Mouse (Mus musculus) c-Kit-positive CD71-negative TER-119-negative erythroid progenitor cells, embryonic 14.5 days (primary cell): Measurements from ENCODE around the gene Nfkbib.

Experiments
- DNase-seq: peaks from one replicate; pipeline ENCODE4 v3.0.0-alpha.2; 2013; ENCODE audit warnings: low read depth

Gene Nfkbib

GRCm38 (mm10) chr7:28799994-28800393, 32.7 kb upstream of the Nfkbib start:
- no peak for DNase-seq

GRCm38 (mm10) chr7:28796562-28796975, 29.3 kb upstream of the Nfkbib start:
- DNase-seq: peak; percentile 79

- no peak for DNase-seq
Observed at GRCm38 (mm10) chr7:28795832-28796231, 28.5 kb upstream of the Nfkbib start.

GRCm38 (mm10) chr7:28794496-28794895, 27.2 kb upstream of the Nfkbib start:
- no peak for DNase-seq

GRCm38 (mm10) chr7:28793834-28794233, 26.5 kb upstream of the Nfkbib start:
- DNase-seq: no peak

- no peak for DNase-seq
Observed at GRCm38 (mm10) chr7:28792391-28793185, 25.3 kb upstream of the Nfkbib start.

GRCm38 (mm10) chr7:28791706-28792105, 24.4 kb upstream of the Nfkbib start:
- DNase-seq: no peak

- DNase-seq: no peak
Observed at GRCm38 (mm10) chr7:28790066-28790806, 22.9 kb upstream of the Nfkbib start.

- no peak for DNase-seq
Observed at GRCm38 (mm10) chr7:28789235-28789634, 21.9 kb upstream of the Nfkbib start.

- no peak for DNase-seq
Observed at GRCm38 (mm10) chr7:28788307-28789195, 21.2 kb upstream of the Nfkbib start, which contains the start of gene Rinl. Gene Rinl, plus strand, starts transcription at chr7:28788969.

- no peak for DNase-seq
Observed at GRCm38 (mm10) chr7:28787884-28788283, 20.6 kb upstream of the Nfkbib start.

GRCm38 (mm10) chr7:28785161-28785560, 17.8 kb upstream of the Nfkbib start:
- no peak for DNase-seq

- DNase-seq: no peak
Observed at GRCm38 (mm10) chr7:28781261-28781663, 13.9 kb upstream of the Nfkbib start.

- DNase-seq: no peak
Observed at GRCm38 (mm10) chr7:28780857-28781256, 13.5 kb upstream of the Nfkbib start.

- peak; percentile 95 for DNase-seq
Observed at GRCm38 (mm10) chr7:28780067-28780658, 12.9 kb upstream of the Nfkbib start.

- no peak for DNase-seq
Observed at GRCm38 (mm10) chr7:28778825-28779224, 11.5 kb upstream of the Nfkbib start.

- DNase-seq: no peak
Observed at GRCm38 (mm10) chr7:28775129-28775528, 7.8 kb upstream of the Nfkbib start.

- DNase-seq: no peak
Observed at GRCm38 (mm10) chr7:28774164-28774563, 6.9 kb upstream of the Nfkbib start.

- no peak for DNase-seq
Observed at GRCm38 (mm10) chr7:28773163-28773562, 5.9 kb upstream of the Nfkbib start.

GRCm38 (mm10) chr7:28771867-28772266, 4.6 kb upstream of the Nfkbib start:
- DNase-seq: no peak

GRCm38 (mm10) chr7:28770309-28770708, 3.0 kb upstream of the Nfkbib start:
- DNase-seq: no peak
